Mouse (Mus musculus) CH12.LX (cell line): ENCODE measurements at regions not wholly inside any gene's neighbourhood (a gene's known extent, or its start where the extent isn't known, plus 50 kb on each side); places are given as distances from the start of the nearest gene placed in this dataset.

ENCODE experiments used
- DNase-seq: peaks from one replicate; pipeline ENCODE4 v3.0.0-alpha.2; 2013; ENCODE audit errors: extremely low read depth
- H3K27ac ChIP-seq: 2 replicates; pipeline ENCODE4 v1.5.1; 2012; ENCODE audit warnings: low read depth, mild to moderate bottlenecking, control low read depth, moderate library complexity; ENCODE audit not compliant: insufficient read depth
- H3K27me3 ChIP-seq: replicated peaks from 2 replicates; pipeline ENCODE3; 2012; ENCODE audit warnings: inconsistent platforms
- H3K36me3 ChIP-seq, 2 experiments: replicated peaks in 1 of 2; 2 replicates each; pipeline versions ENCODE3 to v1.6.1; 2012; ENCODE audit warnings: inconsistent platforms in 1 of 2, low read length in 1 of 2, mild to moderate bottlenecking in 1 of 2, mixed read lengths in 1 of 2, moderate library complexity in 1 of 2; ENCODE audit not compliant: control insufficient read depth in 1 of 2, insufficient read depth in 1 of 2
- H3K4me1 ChIP-seq, 2 experiments: 2 replicates each; pipeline ENCODE4 v1.6.1; 2012; ENCODE audit warnings: inconsistent platforms in 1 of 2, moderate library complexity in 1 of 2; ENCODE audit not compliant: insufficient read depth in 2 of 2, control insufficient read depth in 1 of 2
- H3K4me2 ChIP-seq: 2 replicates; pipeline ENCODE4 v1.6.1; 2012; ENCODE audit warnings: low read depth, mild to moderate bottlenecking, control low read depth; ENCODE audit not compliant: poor library complexity, insufficient read depth, severe bottlenecking
- H3K4me3 ChIP-seq, 3 experiments: fragments of 150-350 bp in 1 of 3; sonication (generic) in 1 of 3; replicated peaks in 1 of 3; 2 replicates each; pipeline versions ENCODE3 to v1.5.1; 2011 to 2012; ENCODE audit warnings: low read depth in 2 of 3, low read length in 2 of 3, mild to moderate bottlenecking in 2 of 3, moderate library complexity in 2 of 3, control low read depth in 1 of 3, improper control_type of control experiment in 1 of 3, inconsistent platforms in 1 of 3, mixed read lengths in 1 of 3; ENCODE audit not compliant: poor library complexity in 1 of 3
- H3K79me2 ChIP-seq: replicated peaks from 2 replicates; pipeline ENCODE4 v1.6.1; 2012; ENCODE audit warnings: mild to moderate bottlenecking, moderate library complexity; ENCODE audit not compliant: control insufficient read depth, poor library complexity, insufficient read depth, severe bottlenecking; ENCODE audit errors: extremely low read depth
- H3K9ac ChIP-seq: 2 replicates; pipeline ENCODE4 v1.6.1; 2012; ENCODE audit warnings: low read depth, mild to moderate bottlenecking, control low read depth, moderate library complexity; ENCODE audit not compliant: insufficient read depth
- H3K9me3 ChIP-seq: replicated peaks from 2 replicates; pipeline ENCODE3; 2012; ENCODE audit warnings: low read length, inconsistent platforms, mixed read lengths
- CHD1 ChIP-seq: IDR thresholded peaks from 2 replicates; pipeline ENCODE4 v1.6.1; 2012; ENCODE audit warnings: low read depth, low read length, improper control_type of control experiment, inconsistent platforms
- CHD2 ChIP-seq: IDR thresholded peaks from 2 replicates; pipeline ENCODE4 v1.6.1; 2011; ENCODE audit warnings: low read length, improper control_type of control experiment
- ELF1 ChIP-seq: IDR thresholded peaks from 2 replicates; pipeline ENCODE4 v1.6.1; 2014; ENCODE audit warnings: low read depth, mild to moderate bottlenecking, inconsistent platforms, low read length, improper control_type of control experiment
- MAFK ChIP-seq: IDR thresholded peaks from 2 replicates; pipeline ENCODE4 v1.6.1; 2011; ENCODE audit warnings: low read length, improper control_type of control experiment; ENCODE audit not compliant: insufficient replicate concordance
- MAX ChIP-seq: IDR thresholded peaks from 2 replicates; pipeline ENCODE4 v1.6.1; 2011; ENCODE audit warnings: low read length, improper control_type of control experiment
- MAZ ChIP-seq: IDR thresholded peaks from 2 replicates; pipeline ENCODE4 v1.6.1; 2012; ENCODE audit warnings: low read depth, mild to moderate bottlenecking, inconsistent platforms, low read length, improper control_type of control experiment, moderate library complexity
- MXI1 ChIP-seq: IDR thresholded peaks from 2 replicates; pipeline ENCODE4 v1.6.1; 2011; ENCODE audit warnings: mild to moderate bottlenecking, low read depth, low read length, improper control_type of control experiment
- MYC ChIP-seq: IDR thresholded peaks from 2 replicates; pipeline ENCODE4 v1.6.1; 2011; ENCODE audit warnings: low read depth, mild to moderate bottlenecking, improper control_type of control experiment, low read length
- NELFE ChIP-seq: IDR thresholded peaks from 2 replicates; pipeline ENCODE4 v1.6.1; 2011; ENCODE audit warnings: low read depth, low read length, improper control_type of control experiment
- NRF1 ChIP-seq: IDR thresholded peaks from 2 replicates; pipeline ENCODE4 v1.6.1; 2014; ENCODE audit warnings: low read depth, mild to moderate bottlenecking, inconsistent platforms, low read length, improper control_type of control experiment, moderate library complexity
- POLR2A ChIP-seq: IDR thresholded peaks from 2 replicates; pipeline ENCODE4 v1.6.1; 2011; ENCODE audit warnings: low read depth, mild to moderate bottlenecking, improper control_type of control experiment, low read length
- POLR2AphosphoS2 ChIP-seq: IDR thresholded peaks from 2 replicates; pipeline ENCODE4 v1.6.1; 2011; ENCODE audit warnings: low read depth, low read length, improper control_type of control experiment
- SIN3A ChIP-seq: IDR thresholded peaks from 2 replicates; pipeline ENCODE4 v1.6.1; 2012; ENCODE audit warnings: low read length, improper control_type of control experiment, inconsistent platforms
- SMC3 ChIP-seq: IDR thresholded peaks from 2 replicates; pipeline ENCODE4 v1.6.1; 2011; ENCODE audit warnings: low read depth, low read length, improper control_type of control experiment
- TCF12 ChIP-seq: IDR thresholded peaks from 2 replicates; pipeline ENCODE4 v1.6.1; 2014; ENCODE audit warnings: low read depth, mild to moderate bottlenecking, inconsistent platforms, low read length, improper control_type of control experiment
- UBTF ChIP-seq: IDR thresholded peaks from 2 replicates; pipeline ENCODE4 v1.6.1; 2012; ENCODE audit warnings: low read depth, mild to moderate bottlenecking, inconsistent platforms, low read length, improper control_type of control experiment, moderate library complexity
- USF1 ChIP-seq: IDR thresholded peaks from 2 replicates; pipeline ENCODE4 v1.6.1; 2014; ENCODE audit warnings: low read depth, mild to moderate bottlenecking, inconsistent platforms, low read length, improper control_type of control experiment
- USF2 ChIP-seq: conservative IDR thresholded peaks from 2 replicates; pipeline ENCODE4 v1.6.1; 2011; ENCODE audit warnings: low read depth, low read length, improper control_type of control experiment
- ZC3H11A ChIP-seq: IDR thresholded peaks from 2 replicates; pipeline ENCODE4 v1.6.1; 2012; ENCODE audit warnings: low read depth, mild to moderate bottlenecking, inconsistent platforms, low read length, improper control_type of control experiment
- dilution Hi-C: fragments of 300-500 bp; cut with MboI; formaldehyde crosslinking; loops from 2 replicates; pipeline ENCODE4 v1.14.3; 2020; ENCODE audit warnings: low sequenced_read_pairs; ENCODE audit not compliant: extremely low pct_unique_long_range_greater_than_20kb, extremely low pct_ligation_motif_present
- in situ Hi-C: fragments of 300-500 bp; cut with MboI; formaldehyde crosslinking; loops from 3 replicates; pipeline ENCODE4 v1.14.3; 2019; ENCODE audit warnings: low sequenced_read_pairs, low pct_ligation_motif_present, low pct_unique_long_range_greater_than_20kb, mixed read lengths

GRCm38 (mm10) chr3:38538309-38538708 lies 53.7 kb upstream of the Ankrd50 start:
- no peaks in the 10 kb centered on the region for H3K79me2 ChIP-seq
- peaks cover 6 to 20% of the 10 kb centered on the region in 2 experiments for H3K4me1 ChIP-seq
- DNase-seq, result no peak
- in situ Hi-C loops (no loop called here), dilution Hi-C loops (no loop called here)
- no peak overlapping the region for H3K9ac ChIP-seq
- H3K36me3 ChIP-seq, result no peaks in the 10 kb centered on the region
- no peak overlapping the region for H3K27ac ChIP-seq
- no peak for TF ChIP-seq CHD1
- TF ChIP-seq MYC, result no peak
- TF ChIP-seq SIN3A, result no peak
- no peak for TF ChIP-seq NRF1
- TF ChIP-seq POLR2AphosphoS2, result no peak
- TF ChIP-seq MAZ, result no peak
- no peak for TF ChIP-seq POLR2A
- no peak for TF ChIP-seq SMC3
- TF ChIP-seq MXI1, result no peak
- no peak for TF ChIP-seq TCF12
- no peak for TF ChIP-seq ZC3H11A
- TF ChIP-seq CHD2, result no peak
- H3K9me3 ChIP-seq, result no peaks in the 10 kb centered on the region
- no peak overlapping the region for H3K4me2 ChIP-seq
- H3K27me3 ChIP-seq, result no peaks in the 10 kb centered on the region
- no peak overlapping the region for H3K4me3 ChIP-seq

GRCm38 (mm10) chr3:38537770-38538169 lies 53.1 kb upstream of the Ankrd50 start:
- Histone ChIP-seq H3K4me2 (no peak overlapping the region), H3K4me1 (peaks cover 8 to 26% of the 10 kb centered on the region in 2 experiments), H3K27me3 (no peaks in the 10 kb centered on the region), H3K9ac (no peak overlapping the region), H3K4me3 (no peak overlapping the region), H3K9me3 (no peaks in the 10 kb centered on the region), H3K27ac (no peak overlapping the region), H3K36me3 (no peaks in the 10 kb centered on the region), H3K79me2 (no peaks in the 10 kb centered on the region)
- dilution Hi-C loops, result no loop called here
- no peak for DNase-seq
- TF ChIP-seq SIN3A (no peak), USF2 (no peak), MAX (no peak), ZC3H11A (no peak), NELFE (no peak), UBTF (no peak), MAFK (no peak), ELF1 (no peak), USF1 (no peak), CHD2 (no peak)
- in situ Hi-C loops, result no loop called here
